Mouse (Mus musculus) erythroblast, adult 5-6 weeks (primary cell): ENCODE data around the gene Krt76. TPM values are rescaled to one million over a fixed set of nuclear protein-coding genes. Genes with fewer than 3 reads are reported as not detected.

Experiments
- ATAC-seq: replicated peaks from 2 replicates; pipeline ENCODE4 v1.8.0; 2016; ENCODE audit warnings: moderate number of reproducible peaks, mild to moderate bottlenecking, moderate TSS enrichment, inconsistent platforms; ENCODE audit not compliant: poor library complexity, low FRiP score, severe bottlenecking
- total RNA-seq, 2 experiments: library from RNA; stranded (forward) in 1 of 2; stranded (reverse) in 1 of 2; fragments of 150-400 nt in 1 of 2; fragments of 200-764, 138-1000 nt in 1 of 2; gene quantifications; 2 replicates each; pipeline versions ENCODE4 v1.2.3 to v1.2.4; 2015 to 2017; ENCODE audit warnings: low replicate concordance in 2 of 2

The Krt76 gene
- total RNA-seq, 2 experiments from 2014 or later = not detected

DNA sequence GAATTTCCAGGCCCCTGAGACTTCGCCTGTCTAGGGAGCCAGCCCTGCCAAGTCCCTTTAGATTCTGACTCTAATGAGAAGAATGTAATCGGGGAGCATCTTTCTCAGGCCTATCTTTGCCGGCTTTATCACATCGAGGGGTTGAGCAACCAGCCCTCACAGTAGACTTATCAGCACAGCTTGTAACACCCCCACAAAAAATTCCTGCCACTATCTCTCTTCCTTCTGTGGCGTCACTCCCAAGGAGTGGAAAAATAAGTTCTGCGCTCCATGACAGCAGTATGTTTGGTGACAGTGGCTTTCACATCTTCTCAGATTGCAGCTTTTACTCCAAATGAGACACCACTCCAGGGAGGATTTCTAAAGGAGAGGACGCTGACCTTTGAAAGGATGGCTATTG lies 26.0 kb downstream of the Krt76 start:
- ATAC-seq = no peak

- ATAC-seq = no peak
These were observed 32.1 kb downstream of the Krt76 start for GRCm38 (mm10) chr15:101860421-101861130.

- no peak for ATAC-seq
These were observed 33.0 kb downstream of the Krt76 start for GRCm38 (mm10) chr15:101859735-101860170.

DNA sequence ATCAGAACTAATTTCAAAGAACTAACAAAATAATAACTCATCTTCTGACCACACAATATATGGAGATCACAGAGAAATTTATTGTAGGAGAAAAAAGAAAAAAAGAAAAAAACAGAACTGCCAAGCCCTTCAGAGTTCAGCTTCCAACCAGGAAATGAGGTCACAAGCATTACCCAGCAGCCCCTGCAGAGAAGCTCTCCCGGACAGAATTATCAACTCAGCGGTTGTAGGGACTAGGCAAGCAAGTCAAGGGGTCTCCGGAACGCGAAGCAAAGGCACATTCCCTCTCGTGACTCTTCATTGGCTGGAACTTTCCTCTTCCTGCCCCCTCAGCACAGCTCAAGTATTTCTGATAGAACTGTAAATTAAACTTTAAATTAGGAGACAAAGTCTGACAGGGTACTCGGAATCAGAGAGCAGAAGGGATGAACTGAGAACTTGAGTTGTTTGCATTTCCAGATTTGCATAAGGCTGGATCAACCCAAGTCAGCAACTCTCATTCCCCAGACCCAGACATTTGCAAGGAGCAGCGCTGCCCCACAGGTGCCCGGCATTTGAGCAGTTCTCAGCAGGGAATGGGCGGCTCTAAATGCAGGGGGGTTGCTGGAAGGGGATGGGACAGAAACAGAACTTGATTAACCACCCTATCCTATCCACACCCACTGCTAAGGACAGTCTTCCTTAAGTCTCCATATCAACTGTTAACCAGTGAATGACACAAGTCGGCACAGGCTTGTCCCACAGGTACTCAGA lies 33.9 kb downstream of the Krt76 start:
- ATAC-seq = no peak

- ATAC-seq = no peak
These were observed 36.0 kb downstream of the Krt76 start for GRCm38 (mm10) chr15:101856696-101857095.

DNA sequence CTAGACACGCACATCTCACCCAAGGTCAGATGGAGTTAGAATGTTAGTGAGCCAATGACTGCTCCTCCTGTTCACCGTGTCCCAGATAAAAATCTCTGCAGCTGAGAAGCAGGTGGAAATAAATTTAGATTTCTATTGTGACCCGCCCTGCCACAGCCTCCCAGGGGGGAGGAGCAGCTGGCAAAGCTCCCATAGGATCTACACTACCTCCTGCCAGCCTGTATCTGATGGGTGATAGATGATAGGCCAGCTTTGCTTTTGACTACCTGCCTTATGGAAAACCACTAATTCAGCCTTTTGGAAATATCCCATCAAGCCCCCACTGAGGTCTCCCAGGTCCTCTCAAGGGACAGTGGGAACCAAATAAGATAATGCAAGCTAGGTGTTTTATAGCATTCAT lies 37.0 kb downstream of the Krt76 start:
- no peak for ATAC-seq

DNA sequence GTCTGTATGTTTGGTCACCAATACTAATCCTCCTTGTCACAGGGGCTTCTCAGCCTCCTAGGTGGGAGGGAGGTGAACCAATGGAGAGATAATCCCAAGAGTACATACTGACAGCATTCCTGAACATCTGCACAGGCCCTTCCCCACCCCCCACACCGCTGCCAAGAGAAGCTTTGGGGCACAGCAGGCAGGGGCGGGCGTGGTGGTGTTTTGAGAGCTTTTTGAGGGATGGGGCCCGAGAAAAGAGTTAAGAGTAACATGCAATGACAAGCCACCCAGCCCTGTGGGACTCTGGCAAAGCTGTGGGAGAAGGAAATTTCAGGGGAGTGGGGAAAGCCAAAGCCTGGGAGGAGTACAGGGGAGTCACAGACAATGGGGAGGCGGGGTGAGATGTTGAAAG lies 38.4 kb downstream of the Krt76 start:
- no peak for ATAC-seq

- ATAC-seq = no peak
These were observed 40.1 kb downstream of the Krt76 start for GRCm38 (mm10) chr15:101852571-101852970.

DNA sequence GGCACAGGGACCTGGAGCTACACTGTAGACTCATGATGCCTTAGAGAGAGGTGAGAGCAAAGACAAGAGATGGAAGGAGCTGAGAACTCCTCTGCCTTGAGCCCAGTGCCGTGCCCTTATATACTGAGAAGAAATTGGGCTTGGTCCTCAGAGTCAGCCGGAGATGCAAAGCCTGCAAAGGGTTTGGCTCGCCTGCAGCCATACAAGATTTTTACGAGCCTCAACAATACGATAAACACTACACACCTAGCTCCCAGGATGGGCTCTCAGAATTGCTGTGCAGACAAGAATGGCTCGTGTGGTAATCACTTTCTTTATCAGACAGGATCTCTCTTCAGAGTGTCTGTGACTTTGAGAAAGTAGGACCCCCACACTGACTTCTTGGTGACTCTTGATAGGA lies 42.0 kb downstream of the Krt76 start, which contains the start of gene Krt1:
Gene Krt1 (minus strand): TSS at position 101 of the 400 bp plus-strand sequence.
- ATAC-seq = no peak

GRCm38 (mm10) chr15:101845971-101846403 lies 46.7 kb downstream of the Krt76 start:
- ATAC-seq = 0 out of 2 replicates have a peak, but pooled peaks have one; percentile 34

GRCm38 (mm10) chr15:101843192-101843591 lies 49.5 kb downstream of the Krt76 start:
- ATAC-seq = no peak

DNA sequence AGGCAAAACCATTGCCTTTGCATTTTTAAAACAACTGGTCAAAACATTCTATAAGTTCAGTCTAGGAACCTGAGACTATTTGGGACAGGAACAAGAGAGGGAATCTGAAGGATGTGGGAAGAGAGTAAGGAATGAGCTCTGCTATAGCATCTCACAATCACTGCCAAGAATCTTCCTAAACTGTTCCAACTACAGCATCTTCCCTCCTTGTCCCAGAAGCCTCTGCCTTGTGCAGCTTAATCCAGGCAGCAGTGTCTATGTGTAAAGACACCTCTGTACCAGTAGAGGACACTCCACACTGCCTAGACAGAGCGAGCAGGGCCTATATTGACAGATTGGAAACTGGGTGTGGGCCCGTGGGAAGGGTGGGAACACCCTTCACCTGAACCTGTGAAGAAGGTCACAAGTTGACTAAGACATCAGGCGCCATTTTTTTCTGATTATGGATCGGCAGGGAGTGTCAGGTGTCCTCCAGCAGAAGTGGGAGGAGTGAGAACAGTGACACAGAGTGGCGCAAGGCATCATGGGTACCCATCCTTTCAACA lies 57.9 kb downstream of the Krt76 start:
- no peak for ATAC-seq

Other genes starting within 250 kb of the Krt76 start
- not detected in 2 replicates for gene Gm5478, start 245.5 kb downstream of the Krt76 start, total RNA-seq (2015; ENCODE audit: low replicate concordance)
- not detected in 2 replicates for gene Gm5478, start 245.5 kb downstream of the Krt76 start, total RNA-seq (2017; ENCODE audit: low replicate concordance)
- not detected in 2 replicates for gene Krt6b, start 212.6 kb downstream of the Krt76 start, total RNA-seq (2015; ENCODE audit: low replicate concordance)
- gene Krt6b, start 212.6 kb downstream of the Krt76 start, total RNA-seq (2017; ENCODE audit: low replicate concordance) = not detected in 2 replicates
- not detected in 2 replicates for gene Krt6a, start 198.6 kb downstream of the Krt76 start, total RNA-seq (2015; ENCODE audit: low replicate concordance)
- not detected in 2 replicates for gene Krt6a, start 198.6 kb downstream of the Krt76 start, total RNA-seq (2017; ENCODE audit: low replicate concordance)
- not detected in 2 replicates for gene Krt5, start 180.0 kb downstream of the Krt76 start, total RNA-seq (2015; ENCODE audit: low replicate concordance)
- not detected in 2 replicates for gene Krt5, start 180.0 kb downstream of the Krt76 start, total RNA-seq (2017; ENCODE audit: low replicate concordance)
- not detected in 2 replicates for gene Krt71, start 149.8 kb downstream of the Krt76 start, total RNA-seq (2015; ENCODE audit: low replicate concordance)
- gene Krt71, start 149.8 kb downstream of the Krt76 start, total RNA-seq (2017; ENCODE audit: low replicate concordance) = 0.14 TPM in 1 of 2 replicates, not detected in the other
- not detected in 2 replicates for gene Krt72, start 106.5 kb downstream of the Krt76 start, total RNA-seq (2015; ENCODE audit: low replicate concordance)
- gene Krt72, start 106.5 kb downstream of the Krt76 start, total RNA-seq (2017; ENCODE audit: low replicate concordance) = not detected in 2 replicates
- gene Krt73, start 90.6 kb downstream of the Krt76 start, total RNA-seq (2015; ENCODE audit: low replicate concordance) = not detected in 2 replicates
- gene Krt73, start 90.6 kb downstream of the Krt76 start, total RNA-seq (2017; ENCODE audit: low replicate concordance) = not detected in 2 replicates
- not detected in 2 replicates for gene Krt2, start 74.8 kb downstream of the Krt76 start, total RNA-seq (2015; ENCODE audit: low replicate concordance)
- not detected in 2 replicates for gene Krt2, start 74.8 kb downstream of the Krt76 start, total RNA-seq (2017; ENCODE audit: low replicate concordance)
- not detected in 2 replicates for gene Krt1, start 42.1 kb downstream of the Krt76 start, total RNA-seq (2015; ENCODE audit: low replicate concordance)
- gene Krt1, start 42.1 kb downstream of the Krt76 start, total RNA-seq (2017; ENCODE audit: low replicate concordance) = not detected in 2 replicates
- not detected in 2 replicates for gene Krt77, start 23.2 kb downstream of the Krt76 start, total RNA-seq (2015; ENCODE audit: low replicate concordance)
- not detected in 2 replicates for gene Krt77, start 23.2 kb downstream of the Krt76 start, total RNA-seq (2017; ENCODE audit: low replicate concordance)
- not detected in 2 replicates for gene Krt4, start 31.8 kb upstream of the Krt76 start, total RNA-seq (2015; ENCODE audit: low replicate concordance)
- gene Krt4, start 31.8 kb upstream of the Krt76 start, total RNA-seq (2017; ENCODE audit: low replicate concordance) = not detected in 2 replicates
- gene Krt79, start 47.4 kb upstream of the Krt76 start, total RNA-seq (2015; ENCODE audit: low replicate concordance) = not detected in 2 replicates
- gene Krt79, start 47.4 kb upstream of the Krt76 start, total RNA-seq (2017; ENCODE audit: low replicate concordance) = not detected in 2 replicates
- not detected in 2 replicates for gene Krt78, start 61.4 kb upstream of the Krt76 start, total RNA-seq (2015; ENCODE audit: low replicate concordance)
- not detected in 2 replicates for gene Krt78, start 61.4 kb upstream of the Krt76 start, total RNA-seq (2017; ENCODE audit: low replicate concordance)
- gene Krt8, start 111.6 kb upstream of the Krt76 start, total RNA-seq (2015; ENCODE audit: low replicate concordance) = not detected in 2 replicates
- not detected in 2 replicates for gene Krt8, start 111.6 kb upstream of the Krt76 start, total RNA-seq (2017; ENCODE audit: low replicate concordance)
- 2.3 TPM in 1 of 2 replicates, not detected in the other for gene Krt18, start 135.3 kb upstream of the Krt76 start, total RNA-seq (2015; ENCODE audit: low replicate concordance)
- gene Krt18, start 135.3 kb upstream of the Krt76 start, total RNA-seq (2017; ENCODE audit: low replicate concordance) = 2.8 TPM in 1 of 2 replicates, not detected in the other
- 35.4 and 35.9 TPM in 2 replicates for gene Eif4b, start 180.9 kb upstream of the Krt76 start, total RNA-seq (2015; ENCODE audit: low replicate concordance)
- 58.0 and 81.1 TPM in 2 replicates for gene Eif4b, start 180.9 kb upstream of the Krt76 start, total RNA-seq (2017; ENCODE audit: low replicate concordance)
- gene Tns2, start 207.5 kb upstream of the Krt76 start, total RNA-seq (2015; ENCODE audit: low replicate concordance) = not detected in 2 replicates
- not detected in 2 replicates for gene Tns2, start 207.5 kb upstream of the Krt76 start, total RNA-seq (2017; ENCODE audit: low replicate concordance)
- gene Spryd3, start 243.3 kb upstream of the Krt76 start, total RNA-seq (2015; ENCODE audit: low replicate concordance) = 3.8 TPM in 1 of 2 replicates, not detected in the other
- 2.1 and 4.7 TPM in 2 replicates for gene Spryd3, start 243.3 kb upstream of the Krt76 start, total RNA-seq (2017; ENCODE audit: low replicate concordance)